Comparison of ENCODE assay signal across 22 mouse cellular contexts in genomic region chr15:64035316-64035715, GRCm38 (mm10). TPM values are rescaled to one million over a fixed set of nuclear protein-coding genes. Genes with fewer than 3 reads are reported as not detected.
DNase-seq lines count a peak whose midpoint lies in the region; ATAC-seq and TF ChIP-seq lines count a peak whose summit lies in the region.
"Had no signal": no experiment of that assay in that cellular context is flagged by ENCODE, and none has a peak within 500 bp of the region (broad histone marks: within the 10 kb centered on the region; RNA-seq: fewer than 3 reads in every experiment).

No protein-coding gene starts in this region.

- 70% methylated on average over 8 of the region's 8 CpGs for WGBS in cerebellum, adult 2 months

- no peak overlapping the region for H3K27ac ChIP-seq in cerebellum, adult 2 months (ENCODE audit: insufficient read depth, low read length)
- H3K27ac ChIP-seq: embryonic facial prominence, embryonic 13.5 days; embryonic facial prominence, embryonic 15.5 days; forebrain, embryonic 10.5 days; forebrain, embryonic 12.5 days had no signal

- no peak for TF ChIP-seq POLR2A in cerebellum, adult 2 months (IDR thresholded peaks at IDR 0.05; ENCODE audit: borderline replicate concordance, insufficient read depth, low read length)

- peak; percentile 29; the same call in 1 of the 2 replicates for ATAC-seq in megakaryocyte progenitor cell, adult 5-6 weeks (replicated peaks; ENCODE audit: poor library complexity)
- ATAC-seq: forebrain, embryonic 14.5 days; forebrain, embryonic 16.5 days had no signal

- H3K4me3 ChIP-seq in cerebellum, adult 2 months (replicated peaks; ENCODE audit: insufficient read depth, low read depth, low read length), result no peak overlapping the region
- H3K4me3 ChIP-seq: embryonic facial prominence, embryonic 13.5 days; embryonic facial prominence, embryonic 15.5 days; erythroblast, embryonic 14.5 days; forebrain, embryonic 10.5 days; forebrain, embryonic 12.5 days had no signal

- no peak for TF ChIP-seq CTCF in cerebellum, adult 2 months (IDR thresholded peaks at IDR 0.05; ENCODE audit: borderline replicate concordance, insufficient read depth, low read depth, low read length)

- peak; percentile 35 for DNase-seq in ovary, postnatal 36 days (ENCODE audit: low spot score)
- DNase-seq in ovary, postnatal 14 days (ENCODE audit: low spot score), result no peak
- DNase-seq in natural killer cell, adult 2 months (ENCODE audit: low spot score in 2 of 2), result peak; percentile 71 to 82
- DNase-seq in right cerebral cortex, postnatal 14 days, result no peak
- DNase-seq in cerebellum, adult 2 months, result no peak
- DNase-seq: adrenal gland, adult 8-10 months; adrenal gland, postnatal 14 days; adrenal gland, postnatal 36 days; cerebellum, adult 11-12 months; cerebellum, adult 8-10 months; cerebellum, adult 9-11 months; cerebellum, postnatal 14 days; cerebellum, postnatal 36 days; embryo, embryonic 11 days had no signal

- H3K27me3 ChIP-seq in cerebellum, adult 2 months (ENCODE audit: control insufficient read depth, insufficient read depth, low read length), result no peaks in the 10 kb centered on the region
- H3K27me3 ChIP-seq: embryonic facial prominence, embryonic 13.5 days; embryonic facial prominence, embryonic 15.5 days; forebrain, embryonic 12.5 days had no signal

- peaks cover 62% of the 10 kb centered on the region for H3K4me1 ChIP-seq in cerebellum, adult 2 months (ENCODE audit: control insufficient read depth, insufficient read depth, low read length)

RNA-seq across cellular contexts. Expression of gene Fam49b, which starts 25.0 kb away (rescaled TPM):
- 425 and 491 TPM in 2 replicates for total RNA-seq in megakaryocyte progenitor cell, adult 5-6 weeks (2015)
- 279 and 318 TPM in 2 replicates for total RNA-seq in megakaryocyte progenitor cell, adult 5-6 weeks (2017)
- 137 and 147 TPM in 2 replicates for polyA plus RNA-seq in cerebellum, adult 2 months (2012; rRNA removed)

Comparison
In these comparisons a context has a peak if more than half of its experiments do, and no peak if none do; other contexts are left out.
1. DNase-seq: peak in ovary, postnatal 36 days (single experiment) and natural killer cell, adult 2 months (2 of 2); none in ovary, postnatal 14 days (single experiment), right cerebral cortex, postnatal 14 days (single experiment) and cerebellum, adult 2 months (0 of 2).